Mouse (Mus musculus): Measurements from ENCODE around the gene Gm1113.
A peak's percentile ranks its signal among the peaks of the same experiment; 100 is the strongest.

Gene Gm1113

GRCm38 (mm10) chr9:35482014-35482898 lies 35.8 kb downstream of the Gm1113 start:
- ATAC-seq (ENCODE audit: low TSS enrichment), result no peak

- ATAC-seq (ENCODE audit: low TSS enrichment), result peak; percentile 98
These were observed 38.6 kb downstream of the Gm1113 start for GRCm38 (mm10) chr9:35479456-35479855.

GRCm38 (mm10) chr9:35475394-35475793 lies 42.7 kb downstream of the Gm1113 start:
- ATAC-seq (ENCODE audit: low TSS enrichment), result no peak

GRCm38 (mm10) chr9:35474104-35474724 lies 43.9 kb downstream of the Gm1113 start:
- peak; percentile 61 for ATAC-seq (ENCODE audit: low TSS enrichment)

DNA sequence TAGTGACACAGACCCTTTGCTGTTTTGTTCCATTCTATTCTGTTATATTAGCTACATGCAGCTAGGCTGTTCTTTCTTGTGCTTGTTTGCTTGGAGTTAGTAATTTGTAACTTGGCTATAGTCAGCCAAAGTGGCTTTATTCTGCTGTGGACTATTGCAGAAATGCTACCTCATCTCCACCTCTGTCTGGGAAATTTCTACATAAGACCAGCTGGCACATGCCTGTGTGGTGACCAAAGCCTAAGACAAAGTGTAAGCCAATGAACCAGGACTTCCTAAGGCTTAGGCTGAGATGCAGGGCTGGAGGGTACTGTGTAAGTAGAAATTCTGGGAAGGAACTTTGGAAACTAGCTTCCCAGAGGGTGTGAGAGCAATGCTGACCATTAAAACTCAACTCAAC lies 49.2 kb downstream of the Gm1113 start:
- no peak for ATAC-seq (ENCODE audit: low TSS enrichment)

DNA sequence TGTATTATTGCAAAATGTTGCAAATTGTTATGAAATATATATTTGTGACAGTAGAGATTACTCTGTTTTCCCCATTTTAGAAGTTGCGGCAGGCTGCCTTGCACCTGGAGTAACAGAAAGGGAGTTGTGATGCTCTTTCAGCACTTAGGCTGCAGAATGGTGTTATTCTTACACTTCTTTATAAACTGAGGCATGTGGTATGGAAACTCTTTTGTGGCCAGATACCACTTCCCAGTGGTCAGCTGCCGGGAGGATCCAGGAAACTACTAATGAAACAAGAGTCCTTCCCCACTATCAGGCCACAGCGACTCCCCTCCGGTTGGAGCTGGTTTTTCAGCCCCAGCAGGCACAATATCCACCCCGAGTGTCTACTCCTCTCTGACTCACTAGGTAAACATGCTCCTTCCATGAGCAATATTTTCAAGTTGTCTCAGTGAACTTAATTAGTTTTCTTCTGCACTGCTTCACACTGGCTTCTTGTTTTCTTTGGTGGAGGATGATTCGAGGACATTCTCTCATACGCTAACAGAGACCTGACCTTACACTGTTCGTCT lies 50.7 kb downstream of the Gm1113 start:
- ATAC-seq (ENCODE audit: low TSS enrichment), result no peak

DNA sequence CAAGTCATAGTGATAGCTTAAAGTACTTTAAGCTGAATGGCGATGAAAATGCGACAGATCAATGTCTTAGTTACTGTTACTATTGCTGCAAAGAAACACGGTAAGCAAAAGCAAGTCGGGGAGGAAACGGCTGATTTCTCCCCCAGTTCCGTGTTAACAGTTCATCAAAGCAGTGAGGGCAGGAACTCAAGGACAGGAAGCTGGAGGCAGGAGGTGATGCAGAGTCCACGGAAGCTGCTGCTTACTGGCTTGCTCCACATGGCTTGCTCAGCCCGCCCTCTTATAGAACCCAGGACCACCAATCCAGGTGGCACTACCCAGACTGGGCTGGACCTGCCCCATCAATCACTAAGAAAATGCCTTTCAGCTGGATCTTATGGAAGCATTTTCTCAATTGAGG lies 58.5 kb downstream of the Gm1113 start:
- no peak for ATAC-seq (ENCODE audit: low TSS enrichment)

All from frontal cortex, adult (tissue).